24 mouse cellular contexts compared by ENCODE assay signal in genomic region chr9:97627916-97628315, GRCm38 (mm10).
DNase-seq lines count a peak whose midpoint lies in the region; ATAC-seq and TF ChIP-seq lines count a peak whose summit lies in the region.
"Had no signal": no experiment of that assay in that cellular context is flagged by ENCODE, and none has a peak within 500 bp of the region (broad histone marks: within the 10 kb centered on the region; RNA-seq: fewer than 3 reads in every experiment).

No protein-coding gene starts in this region.

- H3K4me3 ChIP-seq in forebrain, embryonic 15.5 days: no peak overlapping the region
- H3K4me3 ChIP-seq in forebrain, embryonic 11.5 days (ENCODE audit: low read depth, low read length): no peak overlapping the region
- no peak overlapping the region for H3K4me3 ChIP-seq in lung, embryonic 15.5 days
- H3K4me3 ChIP-seq in lung, adult 2 months (replicated peaks; ENCODE audit: extremely low read depth, low read depth, low read length): no peak overlapping the region
- H3K4me3 ChIP-seq: embryonic facial prominence, embryonic 15.5 days; heart, adult 2 months; heart, embryonic 13.5 days; hindbrain, embryonic 13.5 days; limb, embryonic 12.5 days; midbrain, embryonic 15.5 days; myocyte had no signal

- H3K4me2 ChIP-seq in forebrain, embryonic 15.5 days (replicated peaks): no peak overlapping the region
- no peak overlapping the region for H3K4me2 ChIP-seq in forebrain, embryonic 11.5 days (ENCODE audit: low read depth, low read length, severe bottlenecking)
- H3K4me2 ChIP-seq in lung, embryonic 15.5 days: no peak overlapping the region
- H3K4me2 ChIP-seq: embryonic facial prominence, embryonic 15.5 days; heart, embryonic 13.5 days; hindbrain, embryonic 13.5 days; limb, embryonic 12.5 days; liver, embryonic 11.5 days; midbrain, embryonic 15.5 days had no signal

- H3K27ac ChIP-seq in forebrain, embryonic 15.5 days (replicated peaks): peak overlapping the region; percentile 70
- H3K27ac ChIP-seq in forebrain, embryonic 11.5 days (ENCODE audit: low read depth, low read length): no peak overlapping the region
- H3K27ac ChIP-seq in lung, embryonic 15.5 days: peak overlapping the region; percentile 44
- H3K27ac ChIP-seq: embryonic facial prominence, embryonic 15.5 days; heart, adult 2 months; heart, embryonic 13.5 days; kidney, postnatal 0 days; limb, embryonic 12.5 days; midbrain, embryonic 15.5 days had no signal

- WGBS in forebrain, embryonic 15.5 days: 51% methylated on average over 3 of the region's 3 CpGs
- 85% methylated on average over 3 of the region's 3 CpGs for WGBS in forebrain, embryonic 11.5 days
- WGBS in lung, embryonic 15.5 days: 84% methylated on average over 3 of the region's 3 CpGs
- WGBS in lung, adult 2 months: 80% methylated on average over 3 of the region's 3 CpGs

- H3K9me3 ChIP-seq in forebrain, embryonic 15.5 days: no peaks in the 10 kb centered on the region
- H3K9me3 ChIP-seq in forebrain, embryonic 11.5 days (ENCODE audit: control insufficient read depth, low read length): no peaks in the 10 kb centered on the region
- H3K9me3 ChIP-seq in lung, embryonic 15.5 days: no peaks in the 10 kb centered on the region
- H3K9me3 ChIP-seq: embryonic facial prominence, embryonic 15.5 days; heart, embryonic 13.5 days; hindbrain, embryonic 13.5 days; limb, embryonic 12.5 days; midbrain, embryonic 15.5 days had no signal

- peak; percentile 78; the same call in 1 of the 2 replicates for ATAC-seq in forebrain, embryonic 15.5 days (replicated peaks)
- ATAC-seq in forebrain, embryonic 11.5 days (replicated peaks; ENCODE audit: low FRiP score): no peak
- ATAC-seq in lung, embryonic 15.5 days (ENCODE audit: borderline replicate concordance, extremely low read depth, low FRiP score, low TSS enrichment): 0 out of 2 replicates have a peak, but pooled peaks have one; percentile 8
- ATAC-seq: CD4-positive, CD25-positive, alpha-beta regulatory T cell, adult 4 months; midbrain, embryonic 15.5 days had no signal

- H3K36me3 ChIP-seq in forebrain, embryonic 15.5 days: no peaks in the 10 kb centered on the region
- H3K36me3 ChIP-seq in forebrain, embryonic 11.5 days (ENCODE audit: control insufficient read depth, insufficient read depth, low read length): no peaks in the 10 kb centered on the region
- no peaks in the 10 kb centered on the region for H3K36me3 ChIP-seq in lung, embryonic 15.5 days
- H3K36me3 ChIP-seq: embryonic facial prominence, embryonic 15.5 days; heart, embryonic 13.5 days; hindbrain, embryonic 13.5 days; limb, embryonic 12.5 days; midbrain, embryonic 15.5 days had no signal

- no peak for TF ChIP-seq CTCF in lung, adult 2 months (IDR thresholded peaks at IDR 0.05; ENCODE audit: insufficient read depth, low read length)

- TF ChIP-seq POLR2A in lung, adult 2 months (IDR thresholded peaks at IDR 0.05; ENCODE audit: borderline replicate concordance, extremely low read depth, low read depth, low read length): no peak

- no peaks in the 10 kb centered on the region for H3K27me3 ChIP-seq in forebrain, embryonic 15.5 days
- no peaks in the 10 kb centered on the region for H3K27me3 ChIP-seq in forebrain, embryonic 11.5 days (ENCODE audit: control insufficient read depth, insufficient read depth, low read length)
- no peaks in the 10 kb centered on the region for H3K27me3 ChIP-seq in lung, embryonic 15.5 days
- H3K27me3 ChIP-seq: embryonic facial prominence, embryonic 15.5 days; hindbrain, embryonic 13.5 days; limb, embryonic 12.5 days; midbrain, embryonic 15.5 days had no signal

- H3K4me1 ChIP-seq in forebrain, embryonic 15.5 days: peaks cover 15% of the 10 kb centered on the region
- no peaks in the 10 kb centered on the region for H3K4me1 ChIP-seq in forebrain, embryonic 11.5 days (replicated peaks; ENCODE audit: control insufficient read depth, insufficient read depth, low read length)
- peaks cover 6% of the 10 kb centered on the region for H3K4me1 ChIP-seq in lung, embryonic 15.5 days
- H3K4me1 ChIP-seq in lung, adult 2 months (ENCODE audit: control insufficient read depth, insufficient read depth, low read length): no peaks in the 10 kb centered on the region
- H3K4me1 ChIP-seq: embryonic facial prominence, embryonic 15.5 days; heart, embryonic 13.5 days; limb, embryonic 12.5 days; midbrain, embryonic 15.5 days had no signal

- no peak overlapping the region for H3K9ac ChIP-seq in forebrain, embryonic 15.5 days (replicated peaks)
- H3K9ac ChIP-seq in forebrain, embryonic 11.5 days (ENCODE audit: low read length): no peak overlapping the region
- H3K9ac ChIP-seq in lung, embryonic 15.5 days: no peak overlapping the region
- H3K9ac ChIP-seq: embryonic facial prominence, embryonic 15.5 days; heart, embryonic 13.5 days; hindbrain, embryonic 13.5 days; limb, embryonic 12.5 days; midbrain, embryonic 15.5 days had no signal

- no peak for DNase-seq in forebrain, embryonic 11.5 days (ENCODE audit: low spot score)
- DNase-seq in lung, adult 2 months: no peak
- DNase-seq in retina, postnatal 1 day: peak; percentile 42
- DNase-seq in retina, embryonic 14.5 days (ENCODE audit: low spot score): no peak
- DNase-seq in adrenal gland, adult 2 months: no peak
- DNase-seq: adrenal gland, postnatal 36 days; cerebellum, adult 11 months; cerebellum, adult 9-11 months; gastrocnemius, postnatal 36 days; kidney, adult 2 months; right cerebral cortex, postnatal 4 days; thymus, postnatal 14 days had no signal
